Mouse (Mus musculus) lung, embryonic 16.5 days (tissue): ENCODE measurements around the gene Ccl9. TPM values are rescaled to one million over a fixed set of nuclear protein-coding genes. Genes with fewer than 3 reads are reported as not detected.

Source experiments
- ATAC-seq: fragments of 200-750 bp; cut with Nextera tagmentation; 2 replicates; pipeline ENCODE4 v1.8.0; 2017; ENCODE audit warnings: low read depth, mild to moderate bottlenecking, moderate library complexity
- H3K27ac ChIP-seq: fragments of 300-500 bp; sonication (generic); 2 replicates; pipeline ENCODE4 v1.5.1; 2014; ENCODE audit warnings: mild to moderate bottlenecking, control low read depth, low read length
- H3K27me3 ChIP-seq: fragments of 300-500 bp; sonication (generic); 2 replicates; pipeline ENCODE4 v1.6.1; 2014; ENCODE audit warnings: low read depth, low read length, mixed read lengths; ENCODE audit not compliant: control insufficient read depth, insufficient read depth
- H3K36me3 ChIP-seq: fragments of 300-500 bp; sonication (generic); 2 replicates; pipeline ENCODE4 v1.6.1; 2014; ENCODE audit warnings: low read length; ENCODE audit not compliant: control insufficient read depth, insufficient read depth
- H3K4me1 ChIP-seq: fragments of 300-500 bp; sonication (generic); replicated peaks from 2 replicates; pipeline ENCODE4 v1.6.1; 2014; ENCODE audit warnings: low read length, mixed read lengths; ENCODE audit not compliant: control insufficient read depth, insufficient read depth
- H3K4me2 ChIP-seq: fragments of 300-500 bp; sonication (generic); 2 replicates; pipeline ENCODE4 v1.6.1; 2014; ENCODE audit warnings: low read depth, low read length, control low read depth
- H3K4me3 ChIP-seq: fragments of 300-500 bp; sonication (generic); 2 replicates; pipeline ENCODE4 v1.5.1; 2014; ENCODE audit warnings: mild to moderate bottlenecking, low read length, control low read depth
- H3K9ac ChIP-seq: fragments of 300-500 bp; sonication (generic); 2 replicates; pipeline ENCODE4 v1.6.1; 2014; ENCODE audit warnings: low read length, control low read depth
- H3K9me3 ChIP-seq: fragments of 300-500 bp; sonication (generic); 2 replicates; pipeline ENCODE4 v1.6.1; 2016; ENCODE audit warnings: low read length; ENCODE audit not compliant: control insufficient read depth
- WGBS: fragments of 180-500 bp; shearing (Covaris S2); extraction: QIAGEN DNeasy Blood & Tissue Kit; methylation state at CpG from one replicate; pipeline ENCODE4 v1.1.7; 2014; 5-methylcytosine and 5-hydroxymethylcytosine counted together
- polyA plus RNA-seq: library from polyadenylated mRNA; unstranded; fragments of >200 nt; fragmentation: Nextera tagmentation; extraction: Ambion mirVana; gene quantifications from 2 replicates; pipeline ENCODE4 v1.2.1, GENCODE M21; 2015

The Ccl9 gene
- polyA plus RNA-seq, 1 experiment from 2014 or later, result 5.1 TPM

DNA sequence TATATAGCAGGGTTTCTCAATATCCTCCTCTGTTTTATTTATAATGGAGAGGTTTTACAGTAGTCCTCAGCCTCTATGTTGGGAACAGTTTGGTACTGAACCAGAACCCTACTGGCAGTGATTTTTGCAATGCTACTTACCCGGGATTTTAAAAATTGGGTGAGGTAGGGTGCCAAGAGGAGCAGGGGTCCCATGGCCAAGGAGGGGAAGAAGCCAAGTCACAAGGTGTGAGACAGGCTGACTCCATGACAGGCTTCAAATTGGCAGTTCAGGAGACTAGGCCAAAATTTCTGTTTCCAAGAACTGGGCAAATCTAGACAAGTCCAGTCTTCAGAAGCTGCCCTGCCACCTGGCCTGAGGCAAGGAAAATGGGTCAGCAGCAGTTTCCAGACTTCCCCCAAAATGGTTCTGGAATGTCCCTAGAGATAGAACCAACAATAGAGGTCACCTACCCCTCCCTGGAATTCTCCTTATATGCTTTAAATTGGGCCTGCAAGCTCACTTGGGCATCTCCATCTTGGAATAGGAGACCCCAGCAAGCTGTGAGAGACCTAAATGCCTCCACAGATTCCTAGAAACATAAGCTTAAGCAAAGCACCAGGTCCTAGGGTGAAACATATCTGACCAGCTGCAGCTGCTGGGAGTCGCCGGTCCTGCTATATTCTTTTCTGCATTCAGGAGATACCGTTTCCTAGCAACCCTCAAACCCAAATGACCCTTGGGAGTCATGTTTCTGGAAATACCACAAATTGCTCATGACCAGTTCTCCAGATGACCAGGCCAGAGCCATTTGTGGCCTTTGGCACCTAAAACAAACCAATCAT, 4.4 kb upstream of the Ccl9 start:
- Histone ChIP-seq H3K4me2 (no peak overlapping the region), H3K4me3 (no peak overlapping the region), H3K36me3 (no peaks in the 10 kb centered on the region), H3K27ac (no peak overlapping the region), H3K9me3 (no peaks in the 10 kb centered on the region), H3K9ac (no peak overlapping the region), H3K4me1 (no peaks in the 10 kb centered on the region), H3K27me3 (no peaks in the 10 kb centered on the region)
- ATAC-seq, result no peak
- 47% methylated on average over 4 of the region's 4 CpGs for WGBS

DNA sequence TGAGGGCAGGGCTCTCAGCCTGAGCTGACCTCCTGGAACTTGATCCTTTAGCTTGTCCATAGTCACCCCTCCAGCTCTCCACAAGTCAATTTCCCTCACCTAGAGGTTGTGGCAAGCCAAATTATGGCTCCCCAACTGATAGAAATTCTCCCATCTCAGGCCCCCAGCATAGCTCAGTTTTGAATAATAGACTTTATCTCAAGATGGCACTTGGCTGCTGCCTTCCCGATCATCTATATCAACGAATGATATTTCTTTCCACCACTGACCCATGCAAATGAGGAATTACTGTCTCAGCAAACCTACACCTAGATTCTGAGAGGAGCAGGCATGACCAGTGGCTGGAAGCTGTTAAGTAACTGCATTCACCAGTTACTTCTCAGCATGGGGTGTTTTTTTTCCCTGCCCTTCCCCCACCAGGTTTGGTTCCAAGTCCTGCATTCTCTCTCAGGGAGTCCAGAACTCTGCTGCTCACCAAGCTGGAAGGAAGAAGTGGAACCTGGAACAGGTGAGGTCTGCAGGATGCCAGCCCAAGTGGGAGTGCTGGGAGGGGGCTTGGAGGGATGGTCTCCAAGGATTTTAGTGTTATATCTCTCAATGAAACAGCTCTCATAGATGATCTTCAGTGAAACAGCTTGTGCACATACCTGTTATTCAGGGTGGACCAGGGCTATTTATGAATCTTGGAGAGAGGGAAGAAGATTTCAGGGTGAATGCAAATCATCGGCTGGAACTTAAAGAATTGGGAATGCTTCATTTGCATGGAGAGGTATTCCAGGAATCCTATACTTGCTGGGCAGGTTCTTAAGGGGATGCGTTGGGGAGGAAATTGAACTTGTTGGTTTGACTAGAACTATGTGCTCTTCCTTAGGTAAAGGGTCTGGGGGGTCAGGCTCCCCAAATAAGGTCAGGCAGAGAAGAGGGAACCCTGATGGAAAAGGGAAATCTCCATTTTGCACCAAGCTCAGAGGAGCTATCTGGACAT, 3.5 kb upstream of the Ccl9 start:
- no peak overlapping the region for H3K4me3 ChIP-seq
- no peaks in the 10 kb centered on the region for H3K27me3 ChIP-seq
- H3K4me2 ChIP-seq, result no peak overlapping the region
- 60% methylated on average over 4 of the region's 4 CpGs for WGBS
- H3K9me3 ChIP-seq, result no peaks in the 10 kb centered on the region
- no peaks in the 10 kb centered on the region for H3K36me3 ChIP-seq
- no peak overlapping the region for H3K9ac ChIP-seq
- no peak for ATAC-seq
- no peaks in the 10 kb centered on the region for H3K4me1 ChIP-seq
- H3K27ac ChIP-seq, result no peak overlapping the region

DNA sequence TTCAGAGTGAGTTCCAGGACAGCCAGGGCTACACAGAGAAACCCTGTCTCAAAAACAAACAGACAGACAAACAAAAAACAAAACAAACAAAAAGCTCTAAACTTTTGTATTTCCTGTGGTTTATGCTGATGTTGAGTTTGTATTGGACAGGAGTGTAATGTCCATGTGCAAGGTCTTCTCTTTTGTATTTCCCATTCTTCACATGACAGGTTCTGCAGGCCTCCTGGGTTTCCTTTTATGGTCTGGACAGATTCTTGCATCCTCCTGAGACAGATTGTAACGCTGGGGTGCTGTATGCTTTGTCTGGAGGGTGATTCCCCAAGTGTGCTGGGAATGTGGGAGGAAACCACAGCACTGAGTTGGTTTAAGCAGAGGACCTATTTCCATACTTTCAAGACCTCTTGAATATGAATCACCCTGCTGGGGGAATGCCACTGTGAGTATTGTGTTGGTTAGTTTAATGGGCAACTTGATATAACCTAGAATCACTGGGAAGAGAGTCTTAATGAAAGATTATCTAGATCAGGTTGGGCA, 2.3 kb upstream of the Ccl9 start:
- H3K4me3 ChIP-seq, result no peak overlapping the region
- WGBS, result 61% methylated on average over 1 of the region's 1 CpGs
- no peaks in the 10 kb centered on the region for H3K9me3 ChIP-seq
- no peak for ATAC-seq
- no peak overlapping the region for H3K9ac ChIP-seq
- H3K27me3 ChIP-seq, result no peaks in the 10 kb centered on the region
- H3K36me3 ChIP-seq, result no peaks in the 10 kb centered on the region
- no peaks in the 10 kb centered on the region for H3K4me1 ChIP-seq
- no peak overlapping the region for H3K4me2 ChIP-seq
- no peak overlapping the region for H3K27ac ChIP-seq

DNA sequence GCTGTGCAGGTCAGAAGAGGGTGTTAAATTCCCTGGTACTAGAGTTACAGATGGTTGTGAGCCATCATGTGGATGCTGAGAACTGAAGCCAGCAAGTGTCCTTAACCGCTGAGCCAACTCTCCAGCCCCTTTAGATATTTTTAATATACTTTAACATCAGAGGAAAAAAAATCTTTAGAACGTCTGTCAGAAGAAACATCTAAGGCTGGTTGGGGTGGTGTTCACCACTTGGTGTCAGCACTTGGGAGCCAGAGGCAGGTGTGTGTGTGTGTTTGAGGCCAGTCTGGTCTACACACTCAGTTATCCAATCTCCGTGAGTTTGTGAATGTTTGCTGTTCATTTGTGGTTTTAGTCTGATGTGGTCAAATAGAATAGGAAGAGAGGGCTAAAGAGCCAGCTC, 563 bp upstream of the Ccl9 start:
- no peak overlapping the region for H3K9ac ChIP-seq
- H3K4me3 ChIP-seq, result no peak overlapping the region
- no peak overlapping the region for H3K4me2 ChIP-seq
- WGBS, result 55% methylated on average over 3 of the region's 3 CpGs
- no peaks in the 10 kb centered on the region for H3K9me3 ChIP-seq
- no peaks in the 10 kb centered on the region for H3K36me3 ChIP-seq
- H3K27me3 ChIP-seq, result no peaks in the 10 kb centered on the region
- H3K4me1 ChIP-seq, result no peaks in the 10 kb centered on the region
- ATAC-seq, result no peak
- no peak overlapping the region for H3K27ac ChIP-seq

DNA sequence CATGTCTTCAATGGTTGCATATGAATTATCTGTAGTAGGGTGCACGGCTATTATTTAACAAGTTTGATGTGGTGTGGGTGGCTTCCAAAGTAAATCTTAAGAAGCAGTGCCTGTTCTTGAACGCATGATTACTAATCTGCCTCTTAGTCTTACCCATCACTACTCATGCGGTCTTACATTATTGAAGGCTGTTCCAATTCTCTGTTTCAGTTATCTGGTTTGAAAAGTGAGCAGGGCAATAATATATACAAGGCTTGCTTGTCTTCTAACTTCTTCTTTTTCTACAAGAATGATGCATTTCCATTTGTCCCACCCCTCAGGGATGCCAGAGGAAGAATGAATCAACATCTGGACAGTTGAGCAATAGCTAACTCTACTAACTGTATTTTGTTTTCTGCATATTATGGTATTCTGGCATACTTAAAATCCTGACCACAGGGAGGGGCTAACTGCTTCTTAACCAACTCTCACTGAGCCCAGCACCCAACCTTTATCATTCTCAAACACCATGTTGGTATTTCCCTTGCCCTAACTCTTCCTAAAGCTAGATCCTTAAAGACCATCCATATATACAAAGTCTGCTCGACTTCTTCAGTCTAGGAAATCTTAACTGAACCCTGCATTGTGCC, 1.4 kb downstream of the Ccl9 start:
- WGBS, result 77% methylated on average over 4 of the region's 4 CpGs
- H3K36me3 ChIP-seq, result no peaks in the 10 kb centered on the region
- H3K4me1 ChIP-seq, result no peaks in the 10 kb centered on the region

DNA sequence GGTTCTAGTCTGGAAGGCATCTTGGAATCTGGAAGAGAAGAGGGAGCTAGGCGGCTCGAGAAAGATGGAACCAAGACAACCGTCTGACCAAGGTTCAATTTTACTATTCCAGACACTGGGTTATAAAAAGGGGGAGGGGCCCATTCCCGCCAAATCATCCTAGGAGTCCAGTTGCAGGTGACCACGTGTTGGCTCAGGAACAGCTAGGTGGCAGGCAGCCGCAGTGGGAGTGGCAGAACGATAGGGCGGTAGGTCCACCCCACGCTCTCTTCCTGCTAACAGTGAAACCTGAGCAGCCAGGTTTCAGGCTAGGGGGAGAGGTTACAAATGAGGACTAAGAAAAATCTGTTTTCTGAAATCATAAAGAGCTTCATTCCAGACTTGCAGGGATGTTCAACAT, 5.6 kb downstream of the Ccl9 start:
- Histone ChIP-seq H3K27me3 (no peaks in the 10 kb centered on the region), H3K4me1 (no peaks in the 10 kb centered on the region), H3K36me3 (no peaks in the 10 kb centered on the region), H3K4me3 (no peak overlapping the region), H3K9ac (no peak overlapping the region), H3K4me2 (no peak overlapping the region), H3K9me3 (no peaks in the 10 kb centered on the region), H3K27ac (no peak overlapping the region)
- 48% methylated on average over 9 of the region's 9 CpGs for WGBS
- no peak for ATAC-seq

More for the DNA sequence above, 1.4 kb downstream of the Ccl9 start:
- H3K4me3 ChIP-seq, result no peak overlapping the region
- no peaks in the 10 kb centered on the region for H3K27me3 ChIP-seq
- H3K27ac ChIP-seq, result no peak overlapping the region
- no peak for ATAC-seq
- H3K9ac ChIP-seq, result no peak overlapping the region
- no peak overlapping the region for H3K4me2 ChIP-seq
- H3K9me3 ChIP-seq, result no peaks in the 10 kb centered on the region

DNA sequence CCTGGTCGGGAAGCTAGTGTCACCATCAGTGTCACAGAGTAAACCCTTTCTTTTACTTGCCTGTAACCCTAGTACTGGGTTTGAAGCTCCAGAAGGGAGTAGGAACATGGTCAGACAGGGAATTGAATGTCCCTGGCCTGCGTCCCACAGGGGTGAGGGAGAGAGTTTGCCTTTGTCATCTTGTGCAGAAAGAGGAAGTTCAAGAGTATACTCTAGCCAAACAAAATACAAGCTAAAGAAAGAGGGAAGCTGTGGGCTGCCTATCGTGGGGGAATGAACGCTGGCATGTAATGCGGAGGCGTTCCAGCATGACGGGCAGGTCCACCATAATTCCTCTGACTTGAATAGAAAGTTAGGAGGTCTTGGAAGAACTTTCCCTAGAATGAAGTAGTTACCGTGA, 6.2 kb downstream of the Ccl9 start:
- H3K4me1 ChIP-seq, result no peaks in the 10 kb centered on the region
- no peaks in the 10 kb centered on the region for H3K27me3 ChIP-seq
- no peak overlapping the region for H3K4me2 ChIP-seq
- no peaks in the 10 kb centered on the region for H3K9me3 ChIP-seq
- no peaks in the 10 kb centered on the region for H3K36me3 ChIP-seq
- H3K4me3 ChIP-seq, result no peak overlapping the region
- no peak overlapping the region for H3K27ac ChIP-seq
- ATAC-seq, result no peak
- H3K9ac ChIP-seq, result no peak overlapping the region
- 80% methylated on average over 8 of the region's 8 CpGs for WGBS

DNA sequence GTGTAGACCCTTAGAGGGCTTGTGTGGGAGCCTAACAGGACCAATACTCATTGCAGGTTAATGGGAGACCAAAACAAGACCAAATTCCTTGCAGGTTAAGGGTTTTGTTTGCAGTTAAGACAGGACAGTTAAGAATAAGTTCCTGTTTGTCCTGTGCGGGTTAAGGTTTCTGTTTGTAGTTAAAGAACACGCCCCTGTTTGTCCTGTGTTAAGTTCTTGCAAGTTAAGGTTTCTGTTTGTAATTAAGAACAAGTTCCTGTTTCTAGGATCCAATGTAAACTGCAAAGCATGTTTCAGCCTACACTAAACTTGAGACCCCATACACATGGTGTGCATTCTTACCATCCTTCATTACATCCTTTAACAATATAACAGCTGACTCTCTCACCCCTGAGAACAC, 8.2 kb downstream of the Ccl9 start:
- Histone ChIP-seq H3K4me2 (no peak overlapping the region), H3K27ac (no peak overlapping the region), H3K4me1 (no peaks in the 10 kb centered on the region), H3K4me3 (no peak overlapping the region), H3K9ac (no peak overlapping the region), H3K36me3 (no peaks in the 10 kb centered on the region), H3K9me3 (no peaks in the 10 kb centered on the region), H3K27me3 (no peaks in the 10 kb centered on the region)
- 57% methylated on average over 2 of the region's 2 CpGs for WGBS
- ATAC-seq, result no peak

DNA sequence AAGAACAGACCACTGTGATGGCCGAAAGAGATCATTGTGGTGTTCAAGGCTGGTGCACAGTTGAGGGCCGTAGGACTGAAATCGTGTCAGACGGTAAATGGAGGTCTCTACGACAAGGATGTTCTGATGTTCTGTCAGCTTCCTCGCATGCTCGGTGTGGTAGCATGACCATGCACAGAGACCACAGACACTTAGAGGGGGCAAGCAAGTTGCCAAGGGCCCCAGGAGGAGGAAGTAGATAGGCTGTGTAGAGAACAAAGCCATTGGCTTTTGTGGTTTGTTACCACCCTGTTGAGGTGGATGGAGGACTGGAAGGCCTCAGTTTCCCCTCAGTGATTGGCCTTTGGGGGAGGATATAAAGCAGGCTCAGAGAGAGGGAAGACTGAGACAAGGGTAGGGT, 9.2 kb downstream of the Ccl9 start:
- no peaks in the 10 kb centered on the region for H3K4me1 ChIP-seq
- H3K27ac ChIP-seq, result no peak overlapping the region
- H3K27me3 ChIP-seq, result no peaks in the 10 kb centered on the region
- H3K4me3 ChIP-seq, result no peak overlapping the region
- H3K9me3 ChIP-seq, result no peaks in the 10 kb centered on the region
- no peaks in the 10 kb centered on the region for H3K36me3 ChIP-seq
- H3K4me2 ChIP-seq, result no peak overlapping the region
- 87% methylated on average over 7 of the region's 7 CpGs for WGBS
- ATAC-seq, result no peak
- H3K9ac ChIP-seq, result no peak overlapping the region
